Comparison of ENCODE assay signal across 9 mouse cellular contexts in the genomic region with DNA sequence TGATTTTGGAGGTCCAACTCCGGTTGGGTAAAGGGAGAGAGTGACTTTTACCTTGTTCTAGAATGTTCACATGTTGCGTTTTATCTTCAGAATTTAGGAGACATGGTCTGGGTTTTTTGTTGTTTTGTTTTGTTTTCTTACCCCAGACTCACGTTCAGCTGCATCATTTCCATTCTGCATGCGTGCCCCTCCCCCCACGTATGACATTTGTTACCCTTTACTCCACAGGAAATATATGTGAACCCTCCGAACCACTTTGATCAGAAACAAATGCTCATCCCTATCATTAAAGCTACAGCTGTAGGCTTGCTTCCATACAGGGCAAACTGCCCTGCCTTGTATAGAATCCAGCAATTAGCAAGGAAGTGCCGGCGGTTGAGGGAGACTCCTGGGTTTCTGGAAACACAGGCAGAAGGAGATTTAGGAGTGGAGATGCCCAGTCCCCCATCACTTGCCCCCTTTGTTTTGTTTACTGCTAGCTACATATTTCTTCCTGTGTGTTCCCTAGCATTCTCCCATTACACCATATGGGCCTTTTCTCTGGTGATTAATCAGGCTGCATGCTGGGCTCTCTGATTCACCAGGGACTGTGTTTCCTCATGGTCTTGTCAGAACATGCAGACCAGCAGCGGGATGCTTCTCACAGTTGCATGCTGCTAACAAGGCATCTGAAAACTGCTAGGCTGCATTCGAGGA.
DNase-seq lines count a peak whose midpoint lies in the region; ATAC-seq and TF ChIP-seq lines count a peak whose summit lies in the region.
"Had no signal": no experiment of that assay in that cellular context is flagged by ENCODE, and none has a peak within 500 bp of the region (broad histone marks: within the 10 kb centered on the region; RNA-seq: fewer than 3 reads in every experiment).

No protein-coding gene starts in this region.

- H3K36me3 ChIP-seq in intestine, embryonic 14.5 days (ENCODE audit: control insufficient read depth, insufficient read depth, low read length): no peaks in the 10 kb centered on the region
- H3K36me3 ChIP-seq in intestine, postnatal 0 days (ENCODE audit: control insufficient read depth, insufficient read depth): no peaks in the 10 kb centered on the region
- no peaks in the 10 kb centered on the region for H3K36me3 ChIP-seq in embryonic facial prominence, embryonic 10.5 days (replicated peaks)
- no peaks in the 10 kb centered on the region for H3K36me3 ChIP-seq in hindbrain, postnatal 0 days (ENCODE audit: insufficient read depth, low read length)

- no peak overlapping the region for H3K4me3 ChIP-seq in intestine, embryonic 14.5 days (ENCODE audit: low read depth, low read length)
- H3K4me3 ChIP-seq in intestine, postnatal 0 days (ENCODE audit: low read depth, low read length): no peak overlapping the region
- no peak overlapping the region; the same call in 1 of the 2 replicates for H3K4me3 ChIP-seq in embryonic facial prominence, embryonic 10.5 days
- no peak overlapping the region for H3K4me3 ChIP-seq in hindbrain, postnatal 0 days (ENCODE audit: low read length)
- H3K4me3 ChIP-seq: megakaryocyte, embryonic 14.5 days had no signal

- no peaks in the 10 kb centered on the region for H3K9me3 ChIP-seq in intestine, embryonic 14.5 days (ENCODE audit: control insufficient read depth, low read length)
- no peaks in the 10 kb centered on the region for H3K9me3 ChIP-seq in intestine, postnatal 0 days (ENCODE audit: control insufficient read depth)
- no peaks in the 10 kb centered on the region for H3K9me3 ChIP-seq in embryonic facial prominence, embryonic 10.5 days
- H3K9me3 ChIP-seq in hindbrain, postnatal 0 days (ENCODE audit: low read length): no peaks in the 10 kb centered on the region
- H3K9me3 ChIP-seq: megakaryocyte, embryonic 14.5 days had no signal

- no peaks in the 10 kb centered on the region for H3K27me3 ChIP-seq in intestine, embryonic 14.5 days (replicated peaks; ENCODE audit: control insufficient read depth, insufficient read depth, low read length)
- no peaks in the 10 kb centered on the region for H3K27me3 ChIP-seq in intestine, postnatal 0 days (replicated peaks; ENCODE audit: control insufficient read depth, insufficient read depth, low read length)
- H3K27me3 ChIP-seq in embryonic facial prominence, embryonic 10.5 days (replicated peaks; ENCODE audit: low read depth, poor library complexity, severe bottlenecking): no peaks in the 10 kb centered on the region
- H3K27me3 ChIP-seq in hindbrain, postnatal 0 days (ENCODE audit: insufficient read depth, low read length): no peaks in the 10 kb centered on the region
- H3K27me3 ChIP-seq: megakaryocyte, embryonic 14.5 days had no signal

- peaks cover 18% of the 10 kb centered on the region for H3K4me1 ChIP-seq in intestine, embryonic 14.5 days (replicated peaks; ENCODE audit: control insufficient read depth, insufficient read depth, low read length)
- H3K4me1 ChIP-seq in intestine, postnatal 0 days (replicated peaks; ENCODE audit: control insufficient read depth, insufficient read depth, low read length): 0 out of 2 replicates have a peak, but pooled peaks cover 5% of the 10 kb centered on the region
- peaks cover 48% of the 10 kb centered on the region for H3K4me1 ChIP-seq in embryonic facial prominence, embryonic 10.5 days
- H3K4me1 ChIP-seq in hindbrain, postnatal 0 days (ENCODE audit: insufficient read depth, low read length): peaks cover 25% of the 10 kb centered on the region
- H3K4me1 ChIP-seq: megakaryocyte, embryonic 14.5 days had no signal

- H3K9ac ChIP-seq in intestine, embryonic 14.5 days (ENCODE audit: low read length): no peak overlapping the region
- H3K9ac ChIP-seq in intestine, postnatal 0 days (ENCODE audit: low read depth, low read length): no peak overlapping the region
- H3K9ac ChIP-seq in hindbrain, postnatal 0 days (replicated peaks; ENCODE audit: low read length): no peak overlapping the region

- peak overlapping the region; percentile 54; the same call in 1 of the 2 replicates for H3K27ac ChIP-seq in intestine, embryonic 14.5 days (ENCODE audit: low read depth)
- no peak overlapping the region for H3K27ac ChIP-seq in intestine, postnatal 0 days (ENCODE audit: low read depth, low read length)
- peak overlapping the region; percentile 41 for H3K27ac ChIP-seq in embryonic facial prominence, embryonic 10.5 days (replicated peaks)
- peak overlapping the region; percentile 11; the same call in 1 of the 2 replicates for H3K27ac ChIP-seq in hindbrain, postnatal 0 days

- ATAC-seq in intestine, embryonic 14.5 days (replicated peaks; ENCODE audit: low FRiP score, low TSS enrichment, low read depth): peak; percentile 47; the same call in 1 of the 2 replicates
- ATAC-seq in intestine, postnatal 0 days: no peak
- ATAC-seq in hindbrain, postnatal 0 days: peak; percentile 34; the same call in 1 of the 2 replicates
- no peak for ATAC-seq in frontal cortex, adult (ENCODE audit: low TSS enrichment)

- H3K4me2 ChIP-seq in intestine, embryonic 14.5 days (ENCODE audit: low read length): 0 out of 2 replicates have a peak overlapping the region, but pooled peaks have one; percentile 13
- no peak overlapping the region for H3K4me2 ChIP-seq in intestine, postnatal 0 days (replicated peaks; ENCODE audit: low read depth)
- H3K4me2 ChIP-seq in hindbrain, postnatal 0 days (ENCODE audit: low read depth, low read length): no peak overlapping the region

- TF ChIP-seq CTCF in intestine, postnatal 0 days (IDR thresholded peaks at IDR 0.05; ENCODE audit: low read depth): no peak
- TF ChIP-seq CTCF in hindbrain, postnatal 0 days (IDR thresholded peaks at IDR 0.05; ENCODE audit: low read depth): no peak

- 28% methylated on average over 10 of the region's 10 CpGs for WGBS in intestine, embryonic 14.5 days
- WGBS in intestine, postnatal 0 days: 56% methylated on average over 10 of the region's 10 CpGs
- 32% methylated on average over 10 of the region's 10 CpGs for WGBS in embryonic facial prominence, embryonic 10.5 days
- 31% methylated on average over 10 of the region's 10 CpGs for WGBS in hindbrain, postnatal 0 days

- DNase-seq in intestine, embryonic 14.5 days (ENCODE audit: low spot score): peak; percentile 61
- peak; percentile 45 for DNase-seq in NIH3T3 (ENCODE audit: low read depth)
- peak; percentile 36 for DNase-seq in embryonic facial prominence, embryonic 10.5 days (ENCODE audit: low spot score)
- DNase-seq in hindbrain, postnatal 0 days (ENCODE audit: low spot score): peak; percentile 38
- no peak for DNase-seq in left cerebral cortex, adult 9 months (ENCODE audit: low spot score in 2 of 2)
- no peak for DNase-seq in natural killer cell, adult 2 months (ENCODE audit: low spot score in 2 of 2)

Comparison
In these comparisons a context has a peak if more than half of its experiments do, and no peak if none do; other contexts are left out.
1. ATAC-seq: peak in intestine, embryonic 14.5 days (single experiment) and hindbrain, postnatal 0 days (single experiment); none in intestine, postnatal 0 days (single experiment) and frontal cortex, adult (single experiment).
2. DNase-seq: peak in intestine, embryonic 14.5 days (single experiment), NIH3T3 (single experiment), embryonic facial prominence, embryonic 10.5 days (single experiment) and hindbrain, postnatal 0 days (single experiment); none in left cerebral cortex, adult 9 months (0 of 2) and natural killer cell, adult 2 months (0 of 2).